Mouse (Mus musculus) limb, embryonic 15.5 days (tissue): ENCODE measurements around the gene Adamts14. TPM values are rescaled to one million over a fixed set of nuclear protein-coding genes. Genes with fewer than 3 reads are reported as not detected.

Experiments used
- ATAC-seq: fragments of 200-750 bp; cut with Nextera tagmentation; 2 replicates; pipeline ENCODE4 v1.8.0; 2017; ENCODE audit warnings: low read depth, moderate TSS enrichment; ENCODE audit not compliant: insufficient number of reproducible peaks, low FRiP score, low TSS enrichment
- H3K27ac ChIP-seq: fragments of 300-500 bp; sonication (generic); 2 replicates; pipeline ENCODE4 v1.5.1; 2015; ENCODE audit warnings: moderate library complexity, mild to moderate bottlenecking, inconsistent platforms
- H3K27me3 ChIP-seq: fragments of 300-500 bp; sonication (generic); 2 replicates; pipeline ENCODE4 v1.6.1; 2015; ENCODE audit warnings: inconsistent platforms
- H3K36me3 ChIP-seq: fragments of 300-500 bp; sonication (generic); 2 replicates; pipeline ENCODE4 v1.6.1; 2015; ENCODE audit warnings: inconsistent platforms
- H3K4me1 ChIP-seq: fragments of 300-500 bp; sonication (generic); 2 replicates; pipeline ENCODE4 v1.6.1; 2015; ENCODE audit warnings: inconsistent platforms
- H3K4me2 ChIP-seq: fragments of 300-500 bp; sonication (generic); 2 replicates; pipeline ENCODE4 v1.6.1; 2015; ENCODE audit warnings: mild to moderate bottlenecking, inconsistent platforms
- H3K4me3 ChIP-seq: fragments of 300-500 bp; sonication (generic); 2 replicates; pipeline ENCODE4 v1.5.1; 2015; ENCODE audit warnings: mild to moderate bottlenecking, inconsistent platforms
- H3K9ac ChIP-seq: fragments of 300-500 bp; sonication (generic); 2 replicates; pipeline ENCODE4 v1.6.1; 2015; ENCODE audit warnings: inconsistent platforms
- H3K9me3 ChIP-seq: fragments of 300-500 bp; sonication (generic); 2 replicates; pipeline ENCODE4 v1.6.1; 2016; ENCODE audit warnings: inconsistent platforms
- WGBS: fragments of 180-500 bp; shearing (Covaris S2); methylation state at CpG from one replicate; pipeline ENCODE4 v1.1.7; 2015; 5-methylcytosine and 5-hydroxymethylcytosine counted together
- polyA plus RNA-seq: library from polyadenylated mRNA; unstranded; fragments of >200 nt; fragmentation: Nextera tagmentation; extraction: Ambion mirVana; gene quantifications from 2 replicates; pipeline ENCODE4 v1.2.1, GENCODE M21; 2015

Adamts14 gene
- polyA plus RNA-seq, 1 experiment from 2014 or later = 4.9 TPM

DNA sequence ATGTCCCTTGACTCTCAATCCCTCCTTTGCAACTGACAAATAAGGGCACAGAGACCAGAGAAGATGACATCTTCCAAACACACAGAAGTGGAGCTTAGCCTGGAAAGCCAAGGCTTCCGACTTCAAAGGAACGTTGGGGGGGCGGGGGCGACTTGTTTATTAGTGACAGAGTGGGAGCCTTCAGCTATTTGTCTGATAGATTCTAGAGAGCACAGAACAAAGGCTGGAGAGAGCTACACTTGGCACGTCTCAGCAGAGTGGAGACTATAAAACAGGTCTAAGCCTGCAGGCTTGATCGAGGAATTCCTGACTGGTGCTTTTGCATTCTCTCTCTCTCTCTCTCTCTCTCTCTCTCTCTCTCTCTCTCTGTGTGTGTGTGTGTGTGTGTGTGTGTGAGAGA is 122.6 kb downstream of the Adamts14 start:
- peaks cover 8% of the 10 kb centered on the region for H3K4me1 ChIP-seq
- H3K27ac ChIP-seq = peak overlapping the region; percentile 69
- ATAC-seq = no peak
- 16% methylated on average over 6 of the region's 6 CpGs for WGBS
- H3K27me3 ChIP-seq = no peaks in the 10 kb centered on the region
- no peaks in the 10 kb centered on the region for H3K36me3 ChIP-seq
- H3K4me2 ChIP-seq = no peak overlapping the region
- H3K4me3 ChIP-seq = no peak overlapping the region
- H3K9me3 ChIP-seq = no peaks in the 10 kb centered on the region
- no peak overlapping the region for H3K9ac ChIP-seq

DNA sequence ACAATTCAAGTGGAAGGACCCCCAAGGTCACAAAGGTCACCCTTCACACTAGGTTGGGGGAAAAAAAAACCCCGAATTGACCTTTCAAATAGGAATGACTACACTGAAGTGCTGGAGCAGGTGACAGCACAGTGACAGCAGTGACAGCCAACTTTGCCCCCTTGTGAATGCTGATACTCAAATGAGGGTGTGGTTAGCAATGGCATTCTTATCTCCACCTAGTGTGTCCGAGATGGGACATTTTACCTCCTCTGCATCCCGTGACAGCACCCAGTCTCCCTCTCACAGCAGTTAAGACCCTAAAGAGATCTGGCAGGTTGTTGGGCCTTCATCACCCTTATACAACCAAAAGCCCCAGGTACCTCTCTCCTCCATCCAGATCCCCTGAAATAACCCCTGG is 123.8 kb downstream of the Adamts14 start:
- WGBS = 76% methylated on average over 3 of the region's 3 CpGs
- Histone ChIP-seq H3K36me3 (no peaks in the 10 kb centered on the region), H3K9ac (no peak overlapping the region), H3K4me3 (no peak overlapping the region), H3K9me3 (no peaks in the 10 kb centered on the region), H3K27me3 (no peaks in the 10 kb centered on the region), H3K4me2 (no peak overlapping the region), H3K27ac (no peak overlapping the region), H3K4me1 (peaks cover 11% of the 10 kb centered on the region)
- no peak for ATAC-seq

DNA sequence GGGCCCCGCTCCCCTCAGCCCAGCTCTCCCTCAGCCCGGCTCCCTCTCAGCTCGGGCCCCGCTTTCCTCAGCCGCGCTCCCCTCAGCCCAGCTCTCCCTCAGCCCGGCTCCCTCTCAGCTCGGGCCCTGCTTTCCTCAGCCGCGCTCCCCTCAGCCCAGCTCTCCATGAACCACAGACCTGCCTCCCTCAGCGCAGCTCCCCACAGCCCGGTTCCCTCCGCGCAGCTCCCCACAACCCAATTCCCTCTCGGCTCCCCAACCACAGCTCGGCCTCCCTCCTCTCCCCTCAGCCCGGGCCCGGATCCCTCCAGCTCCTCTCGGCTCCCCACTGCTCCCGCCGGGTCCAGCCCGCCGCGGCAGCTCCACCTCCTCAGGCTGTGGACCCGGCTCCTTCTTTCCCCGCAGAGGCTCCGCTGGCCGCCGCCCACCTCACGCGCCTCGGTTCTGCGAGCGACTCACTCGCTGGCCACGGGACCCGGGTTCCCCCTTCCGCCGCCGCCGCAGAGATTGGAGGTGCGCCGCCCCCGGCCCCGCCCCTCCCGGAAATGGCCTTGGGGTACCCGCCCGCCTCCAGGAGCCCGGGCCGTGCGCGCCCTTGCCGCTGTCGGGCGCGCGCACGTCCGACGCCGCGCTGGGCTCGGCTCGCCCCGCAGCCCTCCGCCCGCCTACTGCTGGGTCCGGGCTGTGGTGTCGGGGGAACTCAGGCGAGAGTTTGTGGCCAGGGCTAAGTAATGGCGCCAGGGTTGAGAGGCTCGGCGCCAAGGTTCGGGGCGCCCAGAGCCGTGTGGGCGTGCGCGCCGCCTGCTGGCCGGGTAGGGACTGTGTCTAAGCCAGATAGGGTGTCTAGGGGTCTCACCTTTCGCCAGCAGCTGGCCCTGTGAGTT is 125.8 kb downstream of the Adamts14 start, which contains the start of gene Sgpl1:
TSS of gene Sgpl1 (minus strand) at position 547 of the 884 bp plus-strand sequence.
- peak within 1 kb of the TSS; percentile 90 for H3K4me3 ChIP-seq
- peak; percentile 86 for ATAC-seq
- peaks cover 11% of the 10 kb centered on the region for H3K4me1 ChIP-seq
- no peaks in the 10 kb centered on the region for H3K9me3 ChIP-seq
- WGBS = under 1% methylated on average over 82 of the region's 82 CpGs
- peak within 1 kb of the TSS; percentile 97 for H3K27ac ChIP-seq
- no peaks in the 10 kb centered on the region for H3K36me3 ChIP-seq
- H3K27me3 ChIP-seq = no peaks in the 10 kb centered on the region
- H3K9ac ChIP-seq = peak within 1 kb of the TSS; percentile 94
- H3K4me2 ChIP-seq = peak within 1 kb of the TSS; percentile 95

Other genes with a start within 250 kb of the Adamts14 start
- gene Pcbd1, start 184.1 kb downstream of the Adamts14 start, polyA plus RNA-seq = 11.1 and 15.8 TPM in 2 replicates
- 67.8 and 68.3 TPM in 2 replicates for gene Sgpl1, start 125.7 kb downstream of the Adamts14 start, polyA plus RNA-seq
- gene Tbata, start 101.5 kb downstream of the Adamts14 start, polyA plus RNA-seq = 0.19 and 0.42 TPM in 2 replicates
- gene Prf1, start 24.4 kb upstream of the Adamts14 start, polyA plus RNA-seq = 0.09 TPM in 1 of 2 replicates, not detected in the other
- gene Pald1, start 110.1 kb upstream of the Adamts14 start, polyA plus RNA-seq = 22.8 and 23.8 TPM in 2 replicates
- gene Nodal, start 144.5 kb upstream of the Adamts14 start, polyA plus RNA-seq = 0.13 and 0.24 TPM in 2 replicates
- gene Eif4ebp2, start 179.2 kb upstream of the Adamts14 start, polyA plus RNA-seq = 64.5 and 68.5 TPM in 2 replicates
- 8.5 and 10.2 TPM in 2 replicates for gene Lrrc20, start 202.4 kb upstream of the Adamts14 start, polyA plus RNA-seq